Mouse (Mus musculus): Measurements from ENCODE around the gene Ing1.

Ing1 gene

DNA sequence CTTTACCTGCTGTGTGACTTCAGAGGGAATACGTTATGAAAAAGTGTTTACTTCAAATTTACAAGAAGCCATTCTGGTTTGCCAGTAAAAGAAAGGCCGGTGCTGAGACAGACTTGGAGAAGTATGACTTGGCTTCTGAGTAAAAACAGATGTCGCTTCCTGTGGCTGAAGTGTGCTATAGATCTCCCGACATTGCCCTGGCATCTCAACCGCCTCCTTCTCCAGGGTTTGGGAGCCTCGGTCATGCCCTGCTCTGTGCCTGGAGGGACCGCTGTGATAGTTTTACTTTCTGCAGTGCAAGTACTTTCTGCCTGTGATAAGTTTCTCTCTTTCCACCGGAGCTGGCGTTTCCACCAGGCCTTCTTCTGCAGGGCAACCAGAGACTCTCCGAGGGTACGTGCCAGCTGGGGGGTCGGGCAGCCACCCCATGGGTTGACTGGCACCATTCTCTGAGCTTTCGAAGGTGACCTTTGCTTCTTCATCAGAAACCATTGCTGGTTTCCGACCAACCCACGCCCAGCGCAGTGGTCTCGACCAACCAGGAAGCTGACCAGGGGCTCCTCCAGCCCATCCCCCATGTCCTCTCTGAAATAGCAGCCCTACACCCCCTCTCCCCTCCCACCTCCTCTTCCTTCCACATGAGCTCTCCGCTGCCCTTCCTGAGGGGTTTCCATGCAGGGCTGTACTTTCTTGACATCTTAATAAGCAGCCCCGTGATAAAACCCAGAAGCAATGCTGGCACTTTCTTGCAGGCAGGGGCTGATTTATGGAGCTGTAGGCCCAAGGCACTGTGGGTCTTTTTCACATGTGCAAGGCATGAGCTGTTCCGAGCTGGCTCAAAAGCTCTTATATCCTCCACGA is 30.4 kb downstream of the Ing1 start:
- no peak for DNase-seq (ENCODE audit: inconsistent ontology term)

DNA sequence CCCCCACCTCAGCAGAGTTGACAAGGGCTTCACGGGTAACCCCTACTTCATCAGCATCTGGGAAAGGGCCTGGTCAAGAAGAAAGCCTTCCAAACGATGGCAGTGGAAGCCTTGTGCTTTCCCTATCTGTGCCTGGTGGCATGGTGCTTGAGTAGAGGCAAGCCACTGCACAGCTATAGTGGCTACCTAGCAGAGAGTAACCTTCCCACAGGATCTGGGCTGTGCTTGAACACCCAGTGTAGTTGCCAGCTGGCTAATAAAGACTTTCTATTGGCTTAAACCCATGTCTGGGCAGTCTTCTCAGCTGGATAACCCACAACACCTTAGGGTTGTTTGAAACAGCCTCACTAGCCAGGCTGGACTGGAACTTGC is 31.0 kb downstream of the Ing1 start:
- no peak for DNase-seq (ENCODE audit: inconsistent ontology term)

DNA sequence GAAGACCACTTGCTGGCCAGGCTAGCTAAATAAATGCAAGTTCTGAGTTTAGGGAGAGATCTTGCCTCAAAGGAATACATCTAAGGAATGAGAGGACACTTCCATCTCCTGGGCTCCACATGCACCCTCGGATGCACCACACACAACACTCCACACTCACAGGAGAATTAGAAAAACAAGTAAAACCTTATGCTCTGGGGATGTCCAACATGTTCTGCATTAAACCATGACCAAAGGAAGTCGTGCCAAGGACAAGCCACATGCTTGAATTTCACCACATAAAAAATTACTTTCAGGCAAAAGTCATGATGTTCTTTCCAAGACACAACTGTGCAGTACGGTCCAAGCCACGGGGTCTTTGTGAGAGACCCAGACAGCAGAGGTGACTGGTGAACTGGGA is 36.5 kb downstream of the Ing1 start:
- no peak for DNase-seq (ENCODE audit: inconsistent ontology term)

DNA sequence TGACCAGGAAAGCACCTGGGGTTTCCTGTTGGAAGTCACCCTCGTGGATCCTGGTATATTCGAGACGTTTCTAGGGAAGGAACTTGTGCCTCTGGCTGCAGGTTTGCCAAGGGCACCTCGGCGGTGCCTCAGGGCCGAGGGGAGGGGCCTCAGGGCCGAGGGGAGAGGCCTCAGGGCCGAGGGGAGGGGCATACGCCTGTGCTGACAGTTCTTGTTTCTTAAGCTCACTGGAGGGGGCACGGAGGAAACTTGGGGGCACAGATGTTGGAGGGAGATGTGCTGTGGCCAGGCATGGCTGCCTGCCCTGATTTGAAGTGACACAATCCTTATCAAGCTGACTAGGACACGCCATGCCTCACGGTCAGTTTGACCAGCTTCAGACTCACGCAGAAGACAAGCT is 36.9 kb downstream of the Ing1 start:
- no peak for DNase-seq (ENCODE audit: inconsistent ontology term)

DNA sequence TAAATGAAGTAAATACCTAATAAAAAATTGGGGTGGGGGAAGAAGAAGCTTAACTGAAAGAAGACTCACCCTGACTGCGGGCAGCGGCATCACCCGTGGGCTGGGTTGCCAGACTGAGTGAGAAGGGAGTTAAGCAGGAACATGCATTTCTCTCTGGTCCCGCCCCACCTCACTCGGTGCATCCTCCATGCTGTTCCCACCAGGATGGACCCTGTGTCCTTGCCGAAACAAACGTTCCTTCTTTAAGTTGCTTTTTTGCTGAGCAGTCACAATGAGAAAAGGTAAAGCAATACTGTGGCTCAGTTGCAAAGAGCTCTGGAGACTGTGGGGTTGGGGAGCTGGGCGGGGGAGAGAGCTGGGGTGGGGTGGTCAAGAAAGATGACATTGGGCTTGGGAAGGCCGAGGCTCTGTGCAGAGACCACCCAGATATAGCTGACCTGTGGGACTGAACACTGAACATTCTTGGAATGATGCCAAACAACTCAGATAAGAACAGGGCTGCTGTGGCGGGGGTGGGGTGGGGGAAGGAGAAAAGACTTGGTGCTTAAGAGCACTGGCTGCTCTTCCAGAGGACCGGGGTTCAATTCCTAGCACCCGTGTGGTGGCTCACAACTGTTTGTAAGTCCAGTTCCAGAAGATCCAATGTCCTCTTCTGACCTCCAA is 38.0 kb downstream of the Ing1 start:
- no peak for DNase-seq (ENCODE audit: inconsistent ontology term)

DNA sequence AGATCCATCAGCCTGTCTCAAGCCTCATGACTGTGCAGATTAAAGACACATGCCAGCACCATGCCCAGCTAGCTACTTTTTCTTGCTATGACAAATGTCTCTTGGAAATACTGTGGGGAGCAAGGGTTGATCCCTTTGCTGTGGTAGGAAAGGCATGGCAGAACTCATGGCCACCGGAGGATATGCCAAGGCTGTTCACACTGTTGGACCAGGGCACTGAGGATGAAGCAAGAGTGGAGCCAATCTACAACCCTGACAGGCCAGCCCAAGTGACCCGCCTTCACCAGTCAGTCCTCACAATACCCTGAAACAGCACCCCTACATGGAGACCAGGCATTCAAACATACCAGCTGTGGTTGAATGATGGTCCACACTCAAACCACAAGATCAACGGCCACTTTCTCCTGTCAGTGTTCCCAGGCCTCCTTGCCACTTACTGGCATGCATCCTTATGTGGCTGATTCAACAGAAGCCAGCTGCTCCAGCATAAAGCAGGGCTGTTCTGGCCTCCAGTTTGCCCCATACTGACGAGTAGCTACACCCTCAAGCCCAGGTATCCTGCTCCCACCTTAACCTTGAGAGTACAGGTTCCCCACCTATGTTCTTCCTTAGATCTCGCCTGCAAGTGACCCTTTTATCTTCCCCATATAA is 45.1 kb downstream of the Ing1 start:
- no peak for DNase-seq (ENCODE audit: inconsistent ontology term)

- DNase-seq (ENCODE audit: inconsistent ontology term): peak; percentile 35
These were observed 46.8 kb downstream of the Ing1 start for GRCm38 (mm10) chr8:11602006-11602680.

GRCm38 (mm10) chr8:11608848-11609247 is 53.5 kb downstream of the Ing1 start:
- DNase-seq (ENCODE audit: inconsistent ontology term): no peak

Measured in Muller cell, postnatal 12 days (primary cell).